Mouse (Mus musculus) neural tube, embryonic 13.5 days (tissue): Measurements from ENCODE around the gene Cdh13. TPM values are rescaled to one million over a fixed set of nuclear protein-coding genes. Genes with fewer than 3 reads are reported as not detected.
A peak's percentile ranks its signal among the peaks of the same experiment; 100 is the strongest.

Source experiments
- ATAC-seq: fragments of 200-750 bp; cut with Nextera tagmentation; 2 replicates; pipeline ENCODE4 v1.8.0; 2017; ENCODE audit warnings: low read depth, mild to moderate bottlenecking, moderate TSS enrichment, moderate library complexity
- H3K27ac ChIP-seq: fragments of 300-500 bp; sonication (generic); replicated peaks from 2 replicates; pipeline ENCODE4 v1.5.1; 2015; ENCODE audit warnings: moderate library complexity, mild to moderate bottlenecking, inconsistent platforms
- H3K27me3 ChIP-seq: fragments of 300-500 bp; sonication (generic); 2 replicates; pipeline ENCODE4 v1.6.1; 2015; ENCODE audit warnings: mild to moderate bottlenecking, inconsistent platforms
- H3K36me3 ChIP-seq: fragments of 300-500 bp; sonication (generic); 2 replicates; pipeline ENCODE4 v1.6.1; 2015; ENCODE audit warnings: mild to moderate bottlenecking, inconsistent platforms
- H3K4me1 ChIP-seq: fragments of 300-500 bp; sonication (generic); replicated peaks from 2 replicates; pipeline ENCODE4 v1.6.1; 2015; ENCODE audit warnings: inconsistent platforms
- H3K4me2 ChIP-seq: fragments of 300-500 bp; sonication (generic); 2 replicates; pipeline ENCODE4 v1.6.1; 2015; ENCODE audit warnings: inconsistent platforms, mild to moderate bottlenecking, moderate library complexity
- H3K4me3 ChIP-seq: fragments of 300-500 bp; sonication (generic); 2 replicates; pipeline ENCODE4 v1.5.1; 2015; ENCODE audit warnings: mild to moderate bottlenecking, inconsistent platforms
- H3K9ac ChIP-seq: fragments of 300-500 bp; sonication (generic); 2 replicates; pipeline ENCODE4 v1.6.1; 2015; ENCODE audit warnings: moderate library complexity, mild to moderate bottlenecking, inconsistent platforms
- H3K9me3 ChIP-seq: fragments of 300-500 bp; sonication (generic); 2 replicates; pipeline ENCODE4 v1.6.1; 2016; ENCODE audit warnings: inconsistent platforms
- WGBS: fragments of 180-500 bp; shearing (Covaris S2); methylation state at CpG from one replicate; pipeline ENCODE4 v1.1.7; 2015; 5-methylcytosine and 5-hydroxymethylcytosine counted together
- polyA plus RNA-seq: library from polyadenylated mRNA; unstranded; fragments of >200 nt; fragmentation: Nextera tagmentation; extraction: Ambion mirVana; gene quantifications from 2 replicates; pipeline ENCODE4 v1.2.1, GENCODE M21; 2015

Gene Cdh13
- polyA plus RNA-seq, 1 experiment from 2014 or later = 69.8 TPM

DNA sequence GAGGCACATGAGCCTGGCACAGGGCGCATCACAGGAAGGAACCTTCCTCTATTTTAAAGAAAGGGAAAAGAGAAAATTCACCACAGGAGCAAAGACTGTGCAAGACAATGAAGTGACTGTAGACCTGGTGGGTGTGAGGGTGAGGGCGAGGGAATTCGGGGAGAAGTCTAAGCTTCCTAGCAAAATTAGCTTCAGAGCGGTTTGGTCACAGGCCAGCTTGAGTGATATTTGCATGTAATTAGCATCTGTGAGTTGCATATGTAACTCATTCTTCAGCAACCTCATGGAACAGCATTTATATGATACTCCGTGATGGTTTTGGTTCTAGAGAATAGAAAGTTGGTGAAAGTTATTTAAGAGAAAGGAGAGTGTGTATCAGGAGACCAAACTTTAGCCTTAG lies 73.5 kb downstream of the Cdh13 start:
- Histone ChIP-seq H3K4me1 (peaks cover 17% of the 10 kb centered on the region), H3K9me3 (no peaks in the 10 kb centered on the region), H3K27me3 (no peaks in the 10 kb centered on the region), H3K27ac (no peak overlapping the region), H3K9ac (no peak overlapping the region), H3K4me3 (no peak overlapping the region), H3K36me3 (no peaks in the 10 kb centered on the region), H3K4me2 (no peak overlapping the region)
- no peak for ATAC-seq
- 87% methylated on average over 5 of the region's 5 CpGs for WGBS

DNA sequence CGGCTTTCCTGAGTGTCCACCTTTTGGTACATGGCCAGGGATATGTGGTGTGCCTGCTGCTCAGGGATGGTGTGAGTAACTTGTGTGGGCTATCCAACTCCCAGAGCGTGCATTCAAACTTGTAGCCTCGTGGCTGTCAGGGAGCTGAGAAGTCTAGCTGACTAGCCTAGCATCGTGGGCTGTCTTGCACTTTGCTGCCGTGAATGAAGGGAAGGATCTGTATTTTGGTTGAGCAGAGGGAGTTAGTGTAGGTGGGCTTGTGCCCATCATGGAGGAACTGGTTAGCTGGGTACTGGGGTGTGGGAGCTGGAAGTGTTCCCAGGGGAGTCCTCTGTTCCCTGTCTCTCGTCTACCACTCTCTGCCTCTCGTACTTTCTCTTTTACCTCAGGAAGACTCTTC lies 74.1 kb downstream of the Cdh13 start:
- Histone ChIP-seq H3K27ac (no peak overlapping the region), H3K36me3 (no peaks in the 10 kb centered on the region), H3K4me1 (peaks cover 17% of the 10 kb centered on the region), H3K4me3 (no peak overlapping the region), H3K9me3 (no peaks in the 10 kb centered on the region), H3K27me3 (no peaks in the 10 kb centered on the region), H3K4me2 (no peak overlapping the region), H3K9ac (no peak overlapping the region)
- WGBS = 88% methylated on average over 7 of the region's 7 CpGs
- ATAC-seq = no peak

DNA sequence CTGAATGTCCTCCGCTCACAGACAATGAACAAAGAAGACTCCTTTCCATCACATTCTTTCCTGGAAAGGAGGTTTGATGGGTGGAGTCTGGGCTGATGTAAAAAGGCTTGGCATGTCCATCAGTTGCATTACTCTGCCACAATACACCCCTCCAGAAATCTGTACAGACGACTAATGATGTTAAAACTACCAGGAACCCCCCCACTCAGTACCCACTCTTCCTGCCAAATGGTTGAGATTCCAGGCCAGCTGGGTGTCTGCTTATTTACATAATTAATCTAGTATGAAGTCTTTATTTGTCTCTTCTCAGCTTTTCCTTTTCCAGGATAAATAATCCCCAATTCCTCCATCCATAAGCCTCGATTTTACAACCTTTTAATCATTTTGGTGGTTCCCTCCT lies 80.2 kb downstream of the Cdh13 start:
- Histone ChIP-seq H3K27ac (no peak overlapping the region), H3K9me3 (no peaks in the 10 kb centered on the region), H3K4me1 (peaks cover 26% of the 10 kb centered on the region), H3K4me3 (no peak overlapping the region), H3K27me3 (no peaks in the 10 kb centered on the region), H3K4me2 (no peak overlapping the region), H3K9ac (no peak overlapping the region), H3K36me3 (no peaks in the 10 kb centered on the region)
- WGBS = 54% methylated on average over 3 of the region's 3 CpGs
- no peak for ATAC-seq

DNA sequence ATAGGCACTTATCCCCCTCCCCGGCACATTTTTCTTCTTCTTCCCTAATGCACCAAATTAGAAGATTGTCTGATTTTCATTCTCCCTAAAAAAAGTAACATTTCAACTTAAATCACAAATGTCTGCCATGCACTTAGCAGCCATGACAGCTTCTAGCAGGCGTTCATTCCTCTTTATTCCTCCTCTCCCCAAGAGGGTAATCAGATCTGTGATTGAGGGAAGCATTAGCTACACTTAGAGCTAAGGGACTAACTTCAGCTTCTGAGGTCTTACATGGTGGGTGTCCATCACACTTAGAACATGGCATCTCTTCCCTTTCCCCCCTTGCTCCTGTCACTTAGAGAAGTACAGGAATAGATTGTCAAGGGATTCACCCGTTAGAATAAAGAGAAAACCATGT lies 89.6 kb downstream of the Cdh13 start:
- no peak for ATAC-seq
- no peak overlapping the region for H3K27ac ChIP-seq
- H3K27me3 ChIP-seq = no peaks in the 10 kb centered on the region
- H3K36me3 ChIP-seq = no peaks in the 10 kb centered on the region
- no peak overlapping the region for H3K9ac ChIP-seq
- H3K9me3 ChIP-seq = no peaks in the 10 kb centered on the region
- no peak overlapping the region for H3K4me2 ChIP-seq
- no peak overlapping the region for H3K4me3 ChIP-seq
- H3K4me1 ChIP-seq = peaks cover 22% of the 10 kb centered on the region
- 76% methylated on average over 3 of the region's 3 CpGs for WGBS

DNA sequence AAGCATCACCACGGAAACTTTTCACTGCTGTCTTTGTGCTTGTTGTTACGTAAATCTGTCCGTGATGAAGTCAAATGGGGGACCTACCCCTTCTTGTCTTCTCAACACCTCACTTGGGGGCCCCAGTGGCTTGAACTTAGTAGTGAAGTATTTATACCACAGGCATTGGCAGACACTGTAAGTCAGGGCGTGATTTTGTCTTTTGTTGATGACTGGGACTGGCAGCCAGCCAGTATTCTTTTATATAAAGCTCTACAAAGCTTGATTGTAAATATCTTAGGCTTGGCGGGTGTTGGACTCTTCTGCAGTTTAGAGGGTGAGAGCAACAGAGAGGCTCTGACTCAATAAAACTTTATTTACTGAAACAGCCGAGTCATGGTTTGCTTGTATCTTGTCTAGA lies 91.2 kb downstream of the Cdh13 start:
- no peak overlapping the region for H3K27ac ChIP-seq
- no peaks in the 10 kb centered on the region for H3K27me3 ChIP-seq
- no peaks in the 10 kb centered on the region for H3K9me3 ChIP-seq
- no peaks in the 10 kb centered on the region for H3K36me3 ChIP-seq
- peak; percentile 66 for ATAC-seq
- 36% methylated on average over 6 of the region's 6 CpGs for whole genome bisulfite sequencing
- no peak overlapping the region for H3K9ac ChIP-seq
- H3K4me1 ChIP-seq = peaks cover 38% of the 10 kb centered on the region
- no peak overlapping the region for H3K4me2 ChIP-seq
- H3K4me3 ChIP-seq = no peak overlapping the region

DNA sequence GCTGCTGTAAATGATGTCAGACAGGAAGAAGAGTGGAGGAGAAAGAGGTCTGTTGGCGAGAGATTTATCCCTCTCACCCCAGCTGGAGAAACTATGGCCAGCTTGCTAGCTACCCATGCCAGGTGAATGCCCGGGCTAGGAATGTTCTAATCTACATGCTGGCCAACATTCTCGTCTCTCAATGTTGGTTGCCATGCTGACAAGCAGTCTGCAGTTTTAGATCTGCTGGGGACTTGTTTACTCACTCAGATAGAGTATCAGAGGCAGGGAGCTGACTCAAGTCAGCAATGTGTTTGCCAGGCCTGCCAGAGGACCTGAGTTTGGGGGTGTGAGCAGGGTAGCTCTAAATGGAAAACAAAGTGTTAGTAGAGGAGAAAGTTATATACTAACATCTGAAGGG lies 93.3 kb downstream of the Cdh13 start:
- Histone ChIP-seq H3K4me2 (no peak overlapping the region), H3K4me1 (peaks cover 56% of the 10 kb centered on the region), H3K27me3 (no peaks in the 10 kb centered on the region), H3K9me3 (no peaks in the 10 kb centered on the region), H3K36me3 (no peaks in the 10 kb centered on the region), H3K9ac (no peak overlapping the region), H3K4me3 (no peak overlapping the region), H3K27ac (no peak overlapping the region)
- peak; percentile 60; the same call in 1 of the 2 replicates for ATAC-seq
- 42% methylated on average over 3 of the region's 3 CpGs for WGBS

DNA sequence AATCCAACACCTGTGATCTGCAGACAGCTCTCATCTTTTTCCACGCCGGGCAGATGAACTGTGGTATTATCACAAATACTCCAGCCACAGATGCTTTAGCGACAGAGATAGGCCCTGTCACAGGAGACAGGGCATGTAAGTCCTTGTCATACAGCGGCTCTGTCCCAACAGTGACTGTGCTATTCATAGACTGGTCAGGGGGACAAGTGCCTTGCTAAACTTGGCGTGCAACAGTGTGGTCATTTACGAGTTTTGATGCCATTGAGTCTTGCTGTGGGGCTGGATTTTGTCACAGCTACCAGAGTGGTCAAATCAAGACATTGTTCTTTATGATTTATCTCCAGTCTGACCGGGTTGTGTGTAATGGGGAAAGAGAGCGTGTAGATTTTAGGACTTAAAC lies 95.5 kb downstream of the Cdh13 start:
- no peak for ATAC-seq
- WGBS = 54% methylated on average over 8 of the region's 8 CpGs
- no peaks in the 10 kb centered on the region for H3K9me3 ChIP-seq
- peaks cover 49% of the 10 kb centered on the region for H3K4me1 ChIP-seq
- H3K9ac ChIP-seq = no peak overlapping the region
- H3K4me2 ChIP-seq = no peak overlapping the region
- no peaks in the 10 kb centered on the region for H3K36me3 ChIP-seq
- H3K4me3 ChIP-seq = no peak overlapping the region
- peak overlapping the region; percentile 70 for H3K27ac ChIP-seq
- H3K27me3 ChIP-seq = no peaks in the 10 kb centered on the region

DNA sequence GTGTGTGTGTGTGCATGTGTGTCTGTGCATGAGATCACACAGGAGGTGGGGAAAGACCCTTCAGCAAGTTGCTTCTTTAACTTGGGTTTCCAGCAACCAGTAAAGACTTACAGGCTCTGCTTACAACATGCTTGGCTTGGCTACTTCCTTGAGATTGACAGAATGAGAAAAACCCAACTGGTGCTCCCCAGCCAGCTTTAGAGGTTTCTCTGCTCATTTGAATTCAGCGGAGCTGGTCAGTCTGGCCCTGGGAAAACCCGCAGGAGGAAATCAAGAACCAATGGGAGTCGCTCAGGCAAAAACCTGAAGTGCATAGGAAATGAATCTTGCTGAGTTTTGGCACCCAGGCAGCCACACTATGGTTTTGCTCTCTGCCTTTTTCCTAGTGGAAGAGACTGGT lies 96.1 kb downstream of the Cdh13 start:
- ATAC-seq = peak; percentile 54
- WGBS = 28% methylated on average over 3 of the region's 3 CpGs
- H3K4me1 ChIP-seq = peaks cover 45% of the 10 kb centered on the region
- H3K27me3 ChIP-seq = no peaks in the 10 kb centered on the region
- H3K4me3 ChIP-seq = no peak overlapping the region
- no peaks in the 10 kb centered on the region for H3K36me3 ChIP-seq
- no peaks in the 10 kb centered on the region for H3K9me3 ChIP-seq
- H3K9ac ChIP-seq = 0 out of 2 replicates have a peak overlapping the region, but pooled peaks have one; percentile 31
- peak overlapping the region; percentile 70 for H3K27ac ChIP-seq
- H3K4me2 ChIP-seq = no peak overlapping the region

DNA sequence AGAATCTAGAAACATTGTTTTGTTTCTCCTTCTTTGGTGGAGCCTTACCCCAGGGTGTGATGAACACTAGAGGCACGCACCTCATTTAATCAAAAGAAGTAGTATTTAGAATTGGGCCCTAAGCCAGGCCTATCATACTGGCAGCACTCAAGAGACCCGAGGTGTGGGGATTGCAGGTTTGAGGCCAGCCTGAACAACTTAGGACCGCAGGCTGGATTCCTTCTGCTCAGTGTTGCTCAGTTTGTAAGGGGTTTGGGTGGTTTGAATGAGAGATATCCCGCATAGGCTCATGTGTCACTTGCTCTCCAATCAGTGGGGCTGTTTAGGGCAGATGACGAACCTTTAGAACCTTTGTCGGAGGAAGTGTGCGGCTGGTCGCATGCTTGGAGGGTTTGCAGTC lies 96.5 kb downstream of the Cdh13 start:
- Histone ChIP-seq H3K27me3 (no peaks in the 10 kb centered on the region), H3K27ac (peak overlapping the region; percentile 70), H3K9me3 (no peaks in the 10 kb centered on the region), H3K4me1 (peaks cover 45% of the 10 kb centered on the region), H3K9ac (0 out of 2 replicates have a peak overlapping the region, but pooled peaks have one; percentile 31), H3K4me3 (no peak overlapping the region), H3K4me2 (no peak overlapping the region), H3K36me3 (no peaks in the 10 kb centered on the region)
- 52% methylated on average over 8 of the region's 8 CpGs for WGBS
- peak; percentile 10; the same call in 1 of the 2 replicates for ATAC-seq

DNA sequence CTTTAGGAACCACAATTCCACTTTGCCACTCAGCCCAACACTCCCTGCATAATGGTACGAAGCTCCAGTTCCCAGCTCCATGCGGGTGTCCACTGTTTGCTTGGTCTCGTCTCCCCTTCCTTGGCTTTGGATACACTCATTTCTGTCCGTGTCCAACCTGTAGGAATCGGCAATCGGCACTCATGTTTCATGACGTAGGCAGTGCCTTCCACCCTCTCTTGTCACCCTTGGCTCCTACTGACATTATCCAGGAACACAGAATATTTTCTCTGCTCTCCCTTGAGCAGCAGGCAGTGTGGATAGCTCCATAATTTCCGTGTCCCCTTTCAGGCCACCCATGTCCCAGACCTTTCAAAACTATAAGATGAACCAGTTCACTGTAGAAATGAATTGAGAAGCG lies 97.2 kb downstream of the Cdh13 start:
- Histone ChIP-seq H3K9ac (no peak overlapping the region), H3K36me3 (no peaks in the 10 kb centered on the region), H3K4me1 (peaks cover 45% of the 10 kb centered on the region), H3K4me3 (no peak overlapping the region), H3K27ac (peak overlapping the region; percentile 70), H3K4me2 (no peak overlapping the region), H3K27me3 (no peaks in the 10 kb centered on the region), H3K9me3 (no peaks in the 10 kb centered on the region)
- WGBS = 57% methylated on average over 9 of the region's 9 CpGs
- no peak for ATAC-seq

DNA sequence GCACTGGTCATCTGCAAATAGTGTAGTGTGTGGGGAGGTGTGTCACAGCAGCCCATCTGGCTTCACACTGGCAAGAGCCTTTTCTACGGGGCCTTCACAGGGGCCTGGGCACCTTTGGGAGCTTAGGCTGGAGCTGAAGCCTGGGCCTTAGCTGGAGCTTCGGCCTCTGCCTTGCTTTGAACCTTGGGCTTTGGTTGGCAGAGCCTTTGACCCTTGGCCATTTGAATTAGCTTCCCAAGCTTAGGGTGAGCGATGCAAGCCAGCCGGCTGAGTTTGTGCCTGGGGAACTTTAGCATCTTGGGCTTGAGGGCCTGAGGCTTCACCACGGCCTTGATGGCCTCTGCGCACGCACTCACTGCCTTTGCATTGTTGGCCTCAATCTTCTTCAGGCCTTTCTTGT lies 98.1 kb downstream of the Cdh13 start:
- no peak overlapping the region for H3K4me2 ChIP-seq
- no peaks in the 10 kb centered on the region for H3K9me3 ChIP-seq
- H3K9ac ChIP-seq = no peak overlapping the region
- H3K4me3 ChIP-seq = no peak overlapping the region
- no peaks in the 10 kb centered on the region for H3K27me3 ChIP-seq
- H3K36me3 ChIP-seq = no peaks in the 10 kb centered on the region
- no peak for ATAC-seq
- no peak overlapping the region for H3K27ac ChIP-seq
- 91% methylated on average over 7 of the region's 7 CpGs for WGBS
- peaks cover 39% of the 10 kb centered on the region for H3K4me1 ChIP-seq

DNA sequence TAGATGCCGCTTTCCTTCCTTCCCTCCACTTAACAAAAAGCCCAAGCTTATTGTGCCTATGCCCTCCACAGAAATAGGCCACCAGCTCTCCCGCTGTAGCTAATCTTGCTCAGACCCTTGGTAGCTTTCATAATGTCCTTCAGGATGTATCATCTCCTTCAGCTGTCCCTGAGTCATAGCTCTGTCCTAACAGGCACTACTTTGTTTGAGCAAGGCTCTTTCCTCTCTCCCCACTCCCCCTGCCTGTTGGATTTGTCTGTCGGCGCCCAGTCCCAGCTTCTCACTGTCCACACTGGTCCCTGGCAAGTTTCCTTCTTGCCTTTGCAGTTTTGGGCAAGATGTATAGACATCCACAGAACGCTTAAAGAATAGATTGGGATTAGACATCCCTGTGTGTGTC lies 100.8 kb downstream of the Cdh13 start:
- no peak overlapping the region for H3K27ac ChIP-seq
- no peak overlapping the region for H3K4me3 ChIP-seq
- no peaks in the 10 kb centered on the region for H3K36me3 ChIP-seq
- H3K27me3 ChIP-seq = no peaks in the 10 kb centered on the region
- 91% methylated on average over 5 of the region's 5 CpGs for WGBS
- H3K9me3 ChIP-seq = no peaks in the 10 kb centered on the region
- no peak overlapping the region for H3K9ac ChIP-seq
- H3K4me2 ChIP-seq = no peak overlapping the region
- ATAC-seq = no peak
- peaks cover 22% of the 10 kb centered on the region for H3K4me1 ChIP-seq

DNA sequence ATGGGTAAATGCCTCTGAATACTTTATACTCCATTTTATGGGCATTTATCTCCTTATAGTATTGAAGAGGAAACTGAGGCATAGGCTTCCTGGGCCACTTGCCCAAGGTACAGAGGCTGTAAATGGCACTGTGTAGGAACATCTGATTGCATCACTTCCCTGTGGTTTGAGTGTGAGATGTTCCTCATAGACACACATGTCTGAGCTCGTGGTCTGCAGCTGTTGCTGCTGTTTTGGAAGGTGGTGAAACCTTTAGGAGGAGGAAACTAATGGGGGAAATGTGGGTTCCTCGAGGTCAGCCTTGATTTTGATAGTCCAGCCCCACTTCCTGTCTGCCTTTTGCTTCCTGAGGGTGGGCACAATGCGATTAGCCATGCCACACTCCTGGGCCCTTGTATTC lies 105.9 kb downstream of the Cdh13 start:
- 76% methylated on average over 3 of the region's 3 CpGs for WGBS
- Histone ChIP-seq H3K9ac (no peak overlapping the region), H3K27ac (no peak overlapping the region)

More for the DNA sequence above, 105.9 kb downstream of the Cdh13 start:
- no peaks in the 10 kb centered on the region for H3K9me3 ChIP-seq
- no peak for ATAC-seq
- H3K4me3 ChIP-seq = no peak overlapping the region
- H3K27me3 ChIP-seq = no peaks in the 10 kb centered on the region
- no peak overlapping the region for H3K4me2 ChIP-seq
- H3K4me1 ChIP-seq = no peaks in the 10 kb centered on the region
- no peaks in the 10 kb centered on the region for H3K36me3 ChIP-seq
